Mouse (Mus musculus) CH12F3 (cell line): ENCODE measurements around the gene Wdr78.

ENCODE experiments used
- in situ Hi-C: fragments of 300-500 bp; cut with MboI; formaldehyde crosslinking; loops from 2 replicates; pipeline ENCODE4 v1.14.3; 2020; ENCODE audit warnings: low sequenced_read_pairs

The Wdr78 gene

DNA sequence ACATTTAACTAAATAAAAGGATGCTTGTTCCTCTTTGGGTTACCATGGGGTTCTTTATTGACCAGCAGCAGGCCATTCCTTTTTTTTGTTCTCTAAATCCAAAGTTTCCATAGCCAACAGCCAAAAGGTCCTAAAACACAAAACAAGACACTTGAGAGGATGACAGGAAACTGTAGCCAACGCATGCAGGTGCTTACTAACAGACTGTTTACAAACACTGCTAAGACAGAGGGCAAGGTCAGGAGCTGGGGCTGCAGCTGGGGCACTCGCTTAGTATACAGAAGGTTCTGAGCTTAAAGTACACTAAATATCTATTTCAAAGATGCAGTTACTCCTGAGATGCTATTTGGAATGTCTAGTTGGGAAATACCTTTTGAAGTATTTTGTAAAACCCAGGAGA is 49.9 kb downstream of the Wdr78 start:
- in situ Hi-C loops, result no loop called here

DNA sequence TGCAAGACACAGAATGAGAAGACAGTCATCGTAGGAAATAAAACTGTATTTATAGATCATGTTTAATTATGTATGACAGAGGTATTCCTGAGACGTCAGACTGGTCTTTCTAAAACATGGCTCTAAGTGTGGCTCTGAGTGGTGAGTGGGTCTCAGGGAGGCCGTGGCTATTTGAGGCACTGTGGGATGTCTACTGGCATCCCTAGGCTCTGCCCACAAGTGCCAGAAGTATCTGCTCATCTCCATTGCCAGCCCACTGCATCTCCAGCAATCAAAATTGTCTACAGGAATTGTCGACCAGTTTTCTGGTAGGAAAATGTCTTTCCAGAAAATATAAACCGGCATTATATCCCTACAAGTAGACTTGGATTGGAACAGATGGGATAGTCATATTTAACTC is 57.4 kb downstream of the Wdr78 start:
- in situ Hi-C loops, result no loop called here

DNA sequence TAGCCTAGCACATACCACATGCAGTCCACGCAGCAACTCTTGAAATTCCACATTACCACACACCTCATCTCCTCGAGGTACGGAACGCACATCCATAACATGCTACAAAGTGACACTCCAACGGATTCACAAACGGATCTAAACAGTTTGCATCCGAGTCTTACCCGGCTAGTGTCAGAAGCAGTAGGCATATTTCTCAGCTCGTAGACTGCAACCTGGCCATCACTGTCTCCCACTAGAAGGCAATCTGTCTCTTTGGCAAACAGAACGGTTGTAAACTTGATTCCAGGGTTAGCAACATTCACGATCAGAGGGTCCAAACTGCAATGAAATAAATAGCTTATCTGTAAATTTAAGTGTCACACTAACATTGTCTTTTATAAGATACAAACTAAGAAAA is 66.3 kb downstream of the Wdr78 start:
- in situ Hi-C loops, result no loop called here

DNA sequence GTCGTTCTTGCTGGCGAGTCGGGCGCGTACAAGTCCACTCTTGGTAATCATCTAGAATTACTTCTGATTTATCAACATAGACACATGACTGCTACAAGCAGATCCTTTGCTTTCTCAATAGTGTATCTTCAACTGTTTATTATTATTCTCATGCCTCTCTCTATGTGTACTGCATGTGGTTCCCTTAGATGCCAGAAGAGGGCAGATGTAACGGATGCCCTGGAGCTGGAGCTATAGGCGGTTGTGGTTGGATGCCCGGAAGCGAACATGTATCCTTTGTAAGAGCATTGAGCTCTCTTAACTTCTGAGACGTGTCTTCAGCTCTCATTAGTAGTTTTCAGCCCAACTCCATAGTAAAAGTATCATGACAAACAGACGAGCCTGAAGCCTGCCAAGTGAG is 71.4 kb downstream of the Wdr78 start:
- in situ Hi-C loops, result no loop called here

GRCm38 (mm10) chr4:103039838-103040191 is 74.5 kb downstream of the Wdr78 start:
- in situ Hi-C loops, result no loop called here

DNA sequence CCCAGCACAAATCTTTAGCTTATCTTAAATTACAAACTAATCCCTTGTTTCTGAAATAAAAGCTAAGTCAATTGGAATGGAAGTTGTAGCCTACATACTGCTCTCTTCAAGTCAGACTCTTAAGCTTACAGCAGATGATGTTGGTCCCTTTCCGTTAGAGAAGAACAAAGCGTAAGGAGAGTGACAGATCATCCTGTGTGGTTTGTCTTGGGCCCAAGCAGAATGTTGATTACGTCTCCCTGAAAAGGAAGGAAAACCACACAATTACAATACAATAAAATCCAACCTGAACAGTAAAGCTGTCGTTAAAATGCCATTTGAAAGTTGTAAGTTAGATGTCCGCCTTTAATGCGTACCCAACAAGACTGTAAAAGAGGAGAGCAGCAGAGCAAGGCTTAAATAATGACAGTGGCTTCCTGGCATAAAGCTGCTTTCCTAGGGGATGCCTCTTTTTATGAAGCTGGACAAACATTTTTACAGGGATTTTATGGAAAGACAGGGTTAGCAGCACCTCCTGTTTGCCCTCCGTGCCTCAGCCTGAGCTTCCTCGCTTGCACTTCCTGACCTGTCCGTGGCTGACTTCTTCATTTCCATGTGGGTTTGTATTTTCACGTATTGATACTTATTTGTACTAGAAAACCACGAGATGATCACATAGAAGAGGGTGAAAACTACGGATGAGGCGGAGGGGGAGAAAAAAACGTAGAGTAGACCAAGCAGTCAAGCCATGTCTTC is 75.1 kb downstream of the Wdr78 start:
- in situ Hi-C loops, result no loop called here

DNA sequence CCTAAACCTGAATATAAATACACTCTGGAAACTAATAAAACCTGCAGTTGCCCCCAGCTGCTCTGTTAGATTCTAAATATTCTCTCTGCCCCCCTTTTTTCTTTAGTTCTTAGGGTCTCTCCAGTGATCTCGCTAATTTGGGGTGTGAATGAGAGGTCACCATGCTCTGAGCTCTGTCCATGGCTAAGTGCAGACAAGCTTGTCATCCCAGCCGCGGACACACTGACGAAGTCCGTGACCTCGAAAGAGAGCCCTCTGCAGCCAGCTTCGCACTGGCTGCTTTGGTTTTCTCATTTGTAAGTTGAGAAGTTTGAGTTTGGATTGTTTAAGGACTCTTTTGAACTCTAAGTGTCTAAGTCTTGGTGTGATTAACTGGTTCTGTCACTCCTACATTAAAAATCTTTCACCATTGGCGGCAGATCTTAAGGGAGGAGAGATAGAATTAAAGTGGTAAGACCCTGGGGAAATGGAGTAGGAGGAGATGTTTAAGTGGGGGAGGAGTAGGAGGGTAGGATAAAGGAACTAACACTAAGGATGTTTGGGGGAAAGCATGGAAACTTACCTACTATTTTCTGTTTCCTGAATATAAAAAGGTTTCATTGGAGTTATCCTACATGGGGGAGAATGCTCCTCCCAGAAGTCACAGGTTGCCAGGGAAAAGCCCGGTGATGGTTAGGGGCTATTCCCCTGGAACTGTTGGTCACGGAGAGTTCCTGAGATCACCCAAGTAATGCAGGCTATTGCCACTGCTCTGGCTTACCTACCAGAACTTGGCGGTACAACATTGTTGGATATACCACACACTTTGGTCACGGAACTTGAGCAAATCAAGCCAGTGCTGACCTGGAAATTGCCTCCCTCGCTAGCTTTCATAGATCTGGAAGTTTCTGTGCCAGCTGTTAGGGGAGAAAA is 85.9 kb downstream of the Wdr78 start:
- in situ Hi-C loops, result no loop called here

- in situ Hi-C loops, result no loop called here
Observed at GRCm38 (mm10) chr4:103027745-103028144, 86.6 kb downstream of the Wdr78 start.

DNA sequence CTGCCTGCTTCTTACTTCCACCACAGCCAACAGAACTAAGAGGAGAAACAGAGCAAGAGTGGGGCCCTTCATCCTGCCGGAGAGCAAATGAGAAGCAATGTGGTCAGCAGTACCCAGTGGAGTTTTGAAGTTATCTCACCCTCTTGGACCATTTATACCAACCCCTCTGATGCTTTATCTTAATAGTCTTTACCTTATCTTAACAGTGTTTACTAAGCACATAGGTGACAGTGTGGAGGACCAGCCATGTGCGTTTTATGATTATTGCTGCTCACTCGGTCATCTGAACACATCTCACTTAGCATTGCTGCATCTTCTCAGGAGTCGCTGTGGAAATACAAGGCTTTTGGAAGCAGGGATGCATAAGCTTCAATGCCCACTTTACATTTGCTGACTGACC is 87.7 kb downstream of the Wdr78 start, which contains the start of gene Insl5:
TSS of gene Insl5 (minus strand) at position 222 of the 400 bp plus-strand sequence.
- in situ Hi-C loops, result no loop called here

GRCm38 (mm10) chr4:103013490-103013889 is 100.9 kb downstream of the Wdr78 start:
- in situ Hi-C loops, result no loop called here

GRCm38 (mm10) chr4:103011823-103012222 is 102.5 kb downstream of the Wdr78 start:
- in situ Hi-C loops, result no loop called here

- in situ Hi-C loops, result no loop called here
Observed at GRCm38 (mm10) chr4:103010734-103011133, 103.6 kb downstream of the Wdr78 start.

DNA sequence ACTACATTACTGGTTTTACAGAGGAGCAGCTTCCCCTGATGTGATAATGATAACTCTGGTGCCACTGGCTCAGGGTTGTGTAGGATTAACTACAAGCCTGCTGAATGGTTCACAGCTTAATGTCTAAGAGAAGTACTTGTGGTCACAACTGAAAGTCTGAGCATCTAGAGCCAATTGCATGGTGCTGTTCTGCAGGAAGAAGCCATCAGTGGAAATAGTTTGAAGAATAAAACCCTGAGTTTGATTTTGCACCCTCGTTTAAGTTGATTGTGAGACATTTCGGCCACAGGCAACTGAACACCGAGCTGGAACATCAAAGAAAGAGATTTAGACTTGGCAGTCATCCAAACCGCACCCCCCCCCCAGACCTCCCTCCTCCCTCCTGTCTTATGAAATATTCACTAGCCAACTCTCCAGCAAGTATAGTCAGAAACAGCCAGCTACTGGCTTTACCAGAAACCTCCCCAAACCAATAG is 107.4 kb downstream of the Wdr78 start:
- in situ Hi-C loops, result no loop called here

- in situ Hi-C loops, result no loop called here
Observed at GRCm38 (mm10) chr4:103006266-103006665, 108.1 kb downstream of the Wdr78 start.

- in situ Hi-C loops, result no loop called here
Observed at GRCm38 (mm10) chr4:103005190-103005945, 109.0 kb downstream of the Wdr78 start.

DNA sequence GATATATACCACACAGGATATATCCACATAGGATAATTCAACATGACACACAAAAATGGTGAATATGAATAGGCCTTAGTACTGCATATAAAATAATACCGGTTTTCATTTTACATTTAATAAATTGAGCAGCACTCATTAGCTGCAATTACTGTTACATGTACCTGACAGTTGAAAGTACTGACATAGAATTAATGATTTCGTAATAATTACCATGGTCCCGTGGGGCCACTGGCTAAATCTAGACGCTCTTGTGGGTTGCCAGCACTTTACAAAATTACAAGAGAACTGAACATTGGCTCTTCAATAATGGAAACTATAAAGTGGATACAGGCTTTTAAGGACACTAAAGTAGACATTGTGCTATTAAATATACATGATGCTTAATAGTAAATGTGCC is 109.7 kb downstream of the Wdr78 start:
- in situ Hi-C loops, result no loop called here

- in situ Hi-C loops, result no loop called here
Observed at GRCm38 (mm10) chr4:102991685-102992084, 122.7 kb downstream of the Wdr78 start.

- in situ Hi-C loops, result no loop called here
Observed at GRCm38 (mm10) chr4:102990595-102991340, 123.6 kb downstream of the Wdr78 start.

GRCm38 (mm10) chr4:102990016-102990415 is 124.3 kb downstream of the Wdr78 start:
- in situ Hi-C loops, result no loop called here

DNA sequence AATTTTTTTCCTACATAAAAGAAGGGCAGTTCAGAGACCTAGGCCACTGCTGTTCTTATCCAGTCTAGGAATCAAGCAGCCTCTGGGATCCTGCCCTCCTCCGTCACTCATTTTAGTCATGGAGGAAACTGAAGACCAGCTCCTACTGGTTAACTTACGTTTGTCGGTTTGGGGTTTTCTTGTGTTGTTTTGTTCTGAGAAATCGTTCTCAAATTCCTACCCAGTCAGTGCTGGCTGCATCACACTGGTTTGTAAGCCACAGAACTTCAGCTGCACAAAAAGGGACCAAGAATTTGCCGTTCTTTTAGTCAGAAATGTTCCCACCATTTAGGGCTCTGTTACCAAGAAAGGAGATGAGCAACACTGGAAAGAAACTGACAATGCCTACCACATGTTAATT is 125.0 kb downstream of the Wdr78 start:
- in situ Hi-C loops, result loop anchor here (10.0 kb wide), 1 partner anchor 155 kb away; no protein-coding TSS in a partner anchor
